Mouse (Mus musculus) A20 (cell line): ENCODE measurements at regions not wholly inside any gene's neighbourhood (a gene's known extent, or its start where the extent isn't known, plus 50 kb on each side); places are given as distances from the start of the nearest gene placed in this dataset.

Experiments used
- DNase-seq: peaks from one replicate; pipeline ENCODE4 v3.0.0-alpha.2; 2011; ENCODE audit warnings: low read depth, low spot score

DNA sequence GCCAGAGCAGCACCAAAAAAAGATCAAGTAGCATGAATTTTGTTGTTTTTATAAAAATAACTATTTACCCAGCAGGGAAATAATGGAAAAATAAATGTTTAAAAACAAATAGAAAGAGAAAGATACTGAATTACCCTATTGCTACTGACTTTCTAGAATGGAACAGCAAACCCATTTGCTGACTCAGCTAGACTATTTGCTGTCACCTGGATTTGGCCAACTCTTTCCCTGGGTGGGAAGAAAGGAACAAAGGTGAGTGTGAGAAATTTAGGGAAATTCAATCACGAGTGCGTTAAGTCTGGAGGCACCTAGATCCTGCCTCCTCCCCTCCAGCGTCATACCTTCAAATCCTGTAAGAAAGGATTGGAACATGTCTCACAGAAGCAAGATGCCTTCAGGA is 110.2 kb downstream of the Tmsb4x start:
- DNase-seq = no peak

DNA sequence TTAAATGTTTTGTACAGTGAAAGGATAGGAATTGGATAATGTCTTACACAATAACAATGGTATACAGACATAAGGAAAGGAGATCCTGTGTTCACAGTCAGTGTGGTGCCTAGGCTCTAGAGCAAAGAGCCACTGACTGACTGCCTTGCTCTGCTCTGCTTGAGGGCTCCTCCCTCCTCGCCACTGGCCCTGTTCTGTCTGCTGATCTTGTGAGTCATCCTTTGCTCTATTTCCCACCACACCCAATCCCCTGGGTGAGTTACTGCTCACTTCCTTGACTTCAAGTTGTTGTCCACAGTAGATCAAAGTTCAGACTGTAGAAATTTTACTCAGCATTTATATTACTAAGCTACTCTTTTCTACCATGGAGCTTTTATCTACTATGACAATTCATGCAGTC is 117.3 kb downstream of the Tmsb4x start:
- DNase-seq = peak; percentile 59

DNA sequence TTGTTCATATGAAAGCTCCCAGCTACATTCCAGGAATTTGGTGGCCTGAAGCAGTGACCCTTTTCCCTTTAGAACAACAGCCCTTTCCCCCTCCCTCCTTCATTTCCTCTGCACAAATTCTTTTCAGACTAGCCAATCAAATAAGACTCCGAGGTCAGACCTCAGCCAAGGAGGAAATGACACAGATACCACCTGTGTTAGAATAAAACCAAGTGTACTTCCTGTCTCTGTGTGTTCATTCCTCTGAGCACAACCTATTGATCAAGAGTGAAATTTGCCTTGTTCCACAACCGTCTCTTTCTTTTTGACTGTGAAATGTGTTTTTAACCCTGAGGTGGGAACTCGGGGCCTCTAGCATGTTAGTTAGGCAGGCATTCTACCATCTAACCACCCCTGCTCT is 120.2 kb downstream of the Tmsb4x start:
- DNase-seq = peak; percentile 55

DNA sequence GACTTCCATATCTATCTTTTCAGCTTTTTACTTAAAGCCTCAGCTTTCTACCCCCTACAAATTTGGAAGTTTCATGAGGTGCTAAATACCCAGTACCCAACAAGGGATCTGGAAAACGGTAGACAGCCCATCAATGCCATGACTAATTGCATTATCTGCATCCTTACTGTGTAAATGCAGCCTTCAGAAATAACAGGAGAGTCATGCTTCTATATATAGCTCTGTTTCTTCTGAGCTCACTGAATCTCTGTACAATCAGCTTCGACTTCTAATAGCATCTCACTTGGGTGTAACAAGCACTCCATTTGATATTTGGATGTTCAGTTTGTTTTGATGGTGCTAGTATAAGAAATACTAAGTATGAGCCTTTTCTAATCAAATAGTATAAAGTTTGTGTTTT is 120.7 kb downstream of the Tmsb4x start:
- no peak for DNase-seq

DNA sequence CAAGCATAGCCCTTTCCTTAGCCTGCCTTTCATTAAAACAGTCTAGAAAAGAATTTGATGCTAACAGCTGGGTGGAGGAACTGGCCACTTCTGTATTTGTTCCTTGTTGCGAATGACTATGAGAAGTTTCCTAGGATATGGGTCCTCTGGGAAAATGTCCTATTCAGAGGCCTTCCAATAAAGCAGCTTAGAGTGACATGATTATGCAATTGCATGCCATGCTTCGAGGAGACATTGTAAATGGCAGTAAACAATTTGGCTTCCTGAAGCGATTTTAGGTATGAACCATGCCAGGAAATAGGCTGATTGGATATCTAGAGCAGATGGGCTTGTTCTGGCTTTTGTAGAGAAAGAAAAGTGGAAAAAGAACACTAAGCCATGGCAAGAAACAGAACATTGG is 128.3 kb downstream of the Tmsb4x start:
- DNase-seq = no peak

DNA sequence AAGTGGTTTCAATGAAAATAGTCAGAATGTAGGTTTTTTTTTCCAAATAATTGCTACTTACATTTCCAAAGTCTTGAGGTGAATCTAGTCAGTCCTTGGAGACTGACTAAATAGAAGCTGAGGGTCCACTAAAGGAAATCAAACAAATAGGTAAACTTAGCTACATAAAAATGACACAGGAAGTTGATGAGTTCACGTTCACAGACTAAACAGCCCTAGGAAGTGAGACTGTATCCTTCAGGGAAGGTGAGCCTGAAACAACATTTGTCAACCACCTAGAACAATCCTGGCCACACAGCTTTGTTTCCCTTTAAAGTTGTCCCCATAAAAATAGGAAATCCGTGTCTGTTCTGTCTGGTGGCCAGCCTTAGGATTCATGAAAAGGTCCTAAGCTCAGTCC is 140.0 kb downstream of the Tmsb4x start:
- no peak for DNase-seq

DNA sequence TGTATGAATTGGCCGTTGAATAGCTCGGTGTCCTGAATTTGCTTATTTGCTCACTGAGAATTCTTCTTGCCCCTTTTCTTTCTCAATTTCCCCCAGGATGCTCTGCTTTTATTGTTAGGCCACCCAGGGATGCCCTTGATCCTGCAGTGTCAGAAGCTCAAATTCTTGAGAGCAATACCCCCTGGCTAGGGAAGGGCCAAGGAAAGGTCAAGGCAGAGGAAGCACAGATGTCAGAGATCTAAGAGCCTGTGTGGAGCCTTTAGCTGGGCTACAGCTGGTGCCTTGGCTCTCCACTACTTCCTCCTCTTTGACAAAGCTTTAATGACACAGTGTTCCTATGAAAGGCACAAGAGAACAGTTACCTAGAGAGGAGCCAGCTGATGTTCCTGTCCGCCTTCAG is 141.2 kb downstream of the Tmsb4x start:
- no peak for DNase-seq

DNA sequence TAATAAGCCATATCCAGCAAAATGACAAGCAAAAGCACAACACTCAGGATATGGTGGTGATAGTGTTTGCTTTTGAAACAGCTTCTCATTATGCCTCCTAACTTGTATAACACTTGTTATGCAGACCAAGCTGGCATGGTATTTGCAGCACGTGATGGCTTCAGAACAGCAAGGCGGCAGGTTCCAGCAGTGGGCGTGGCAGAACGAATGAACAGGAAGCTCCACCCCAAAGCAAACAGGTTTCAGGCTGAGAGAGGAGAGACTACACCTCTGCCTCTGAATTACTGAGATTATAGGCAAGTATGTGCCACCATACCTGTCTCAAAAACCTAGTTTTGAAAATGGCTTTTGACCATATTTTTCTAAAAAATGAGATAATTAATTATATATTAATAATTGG is 145.2 kb downstream of the Tmsb4x start:
- DNase-seq = no peak

DNA sequence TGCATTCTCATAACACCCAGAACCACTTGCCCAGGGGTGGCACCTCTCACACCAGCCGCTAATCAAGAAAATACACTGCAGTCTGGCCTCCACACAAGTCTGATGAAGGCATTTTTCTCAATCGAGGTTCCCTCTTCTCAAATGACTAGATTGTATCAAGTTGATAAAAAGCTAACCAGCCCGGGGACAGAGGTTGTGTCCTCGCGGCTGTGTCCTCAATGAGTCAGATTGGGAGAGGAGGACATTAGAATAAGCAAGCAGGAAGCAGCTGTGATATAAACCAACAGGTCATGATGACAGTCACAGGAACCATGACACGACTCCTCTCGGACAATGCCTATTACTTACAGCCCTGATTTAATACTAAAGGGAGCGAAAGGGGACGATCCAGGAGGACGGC is 156.7 kb downstream of the Tmsb4x start:
- DNase-seq = no peak

DNA sequence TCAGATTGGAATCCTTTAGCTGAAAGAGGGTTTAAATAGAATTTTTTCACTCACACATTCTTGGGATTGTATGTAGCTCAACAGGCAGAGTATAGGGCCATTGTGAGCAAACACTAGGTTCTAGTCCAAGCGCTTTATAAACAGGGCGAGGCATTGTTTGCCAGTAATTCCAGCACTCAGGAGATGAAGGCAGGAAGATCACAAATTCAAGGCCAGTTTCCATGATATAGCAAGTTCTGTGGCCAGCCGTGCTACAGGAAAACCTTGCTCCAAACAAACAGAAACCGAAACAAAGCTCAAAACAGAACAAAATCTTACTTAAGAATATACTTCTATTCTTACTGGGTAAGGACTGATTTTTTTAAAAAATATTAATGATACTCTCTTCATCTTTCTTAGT is 159.0 kb downstream of the Tmsb4x start:
- peak; percentile 28 for DNase-seq

DNA sequence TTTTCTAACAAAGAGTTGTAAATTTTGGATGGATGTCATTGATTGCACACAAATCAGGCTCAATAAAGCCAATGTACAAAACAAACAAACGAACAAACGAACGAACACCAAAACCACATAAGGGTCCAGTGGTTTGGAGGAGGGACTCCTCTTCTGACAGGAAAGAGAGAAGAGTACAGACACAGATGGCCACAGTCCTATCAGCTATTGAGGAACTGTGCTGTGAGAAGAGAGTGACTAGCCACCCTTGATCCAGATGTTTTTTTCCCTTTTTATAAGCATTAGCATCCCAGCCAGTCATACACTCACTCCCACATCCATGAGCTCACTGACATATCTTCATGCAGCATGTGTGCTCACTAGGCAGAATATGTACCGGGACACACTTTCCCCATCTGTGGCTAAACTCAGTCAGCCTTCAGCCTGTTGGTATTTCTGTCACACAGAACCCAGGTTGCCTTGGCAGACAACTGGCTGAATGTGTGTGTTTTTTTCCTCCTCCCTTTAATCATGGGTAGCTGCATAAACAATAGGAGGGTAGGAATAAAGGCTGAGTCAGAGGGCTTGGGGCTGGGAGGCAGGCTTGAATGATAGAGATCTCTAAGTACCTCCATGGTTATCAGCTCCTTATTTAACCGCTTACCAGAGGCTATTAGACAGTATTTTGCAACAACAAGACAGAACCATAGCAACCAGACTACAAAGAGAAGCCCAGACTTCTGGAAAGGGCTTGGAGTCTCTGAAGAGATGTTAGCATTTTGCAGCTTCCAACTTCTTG is 159.7 kb downstream of the Tmsb4x start:
- peak; percentile 49 for DNase-seq

DNA sequence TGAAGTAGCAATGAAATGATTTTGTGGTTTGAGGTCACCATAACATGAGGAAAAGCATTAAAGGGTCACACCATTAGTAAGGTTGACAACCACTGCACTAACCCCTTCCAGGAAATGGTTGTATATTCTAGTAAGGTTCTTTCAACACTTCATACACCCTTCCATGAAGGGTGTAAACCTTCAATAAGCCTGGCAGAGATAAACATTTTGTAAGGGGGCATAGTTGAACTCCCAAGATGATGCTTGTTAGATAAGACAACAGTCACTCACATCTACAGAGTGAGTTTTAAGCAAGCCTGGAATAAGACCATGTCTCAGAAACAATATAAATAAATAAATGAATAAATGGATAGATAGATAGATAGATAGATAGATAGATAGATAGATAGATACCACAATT is 171.1 kb downstream of the Tmsb4x start:
- DNase-seq = no peak

DNA sequence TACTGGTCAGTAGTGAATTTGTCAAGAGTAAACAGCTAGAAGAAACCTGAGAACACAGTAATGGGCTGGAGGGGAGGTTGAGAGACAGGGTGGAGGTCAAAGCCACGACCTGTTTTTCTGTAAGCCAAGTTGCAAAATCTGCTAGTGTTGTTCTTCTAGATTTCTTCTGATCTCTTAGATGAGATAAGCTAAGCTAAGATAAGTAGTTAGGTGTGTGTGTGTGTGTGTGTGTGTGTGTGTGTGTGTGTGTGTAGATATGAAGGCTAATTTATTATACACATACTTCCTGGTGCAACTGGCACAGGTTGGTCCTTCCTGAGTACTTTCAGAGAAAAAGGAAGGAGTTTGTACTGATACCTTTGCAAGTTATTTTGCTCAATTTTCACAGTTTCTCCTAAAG is 172.8 kb downstream of the Tmsb4x start:
- DNase-seq = no peak

DNA sequence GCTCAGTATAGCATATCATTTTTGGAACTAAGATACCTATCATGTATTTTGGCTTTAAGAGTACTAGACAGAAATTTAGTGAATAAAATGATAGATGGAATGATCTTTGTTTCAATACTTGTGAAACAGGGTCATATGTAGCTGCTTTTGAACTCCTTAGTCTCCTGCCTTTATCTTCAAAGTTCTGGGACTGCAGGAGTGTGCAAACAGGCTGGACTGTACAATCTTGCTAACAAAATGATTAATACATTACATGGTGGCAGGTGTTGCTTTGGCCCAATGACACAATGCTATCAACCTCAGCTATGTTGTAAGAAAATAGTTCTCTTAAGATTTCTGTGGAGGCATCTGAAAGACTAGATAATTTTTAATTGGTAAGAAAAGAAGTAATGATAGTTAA is 173.5 kb downstream of the Tmsb4x start:
- no peak for DNase-seq

DNA sequence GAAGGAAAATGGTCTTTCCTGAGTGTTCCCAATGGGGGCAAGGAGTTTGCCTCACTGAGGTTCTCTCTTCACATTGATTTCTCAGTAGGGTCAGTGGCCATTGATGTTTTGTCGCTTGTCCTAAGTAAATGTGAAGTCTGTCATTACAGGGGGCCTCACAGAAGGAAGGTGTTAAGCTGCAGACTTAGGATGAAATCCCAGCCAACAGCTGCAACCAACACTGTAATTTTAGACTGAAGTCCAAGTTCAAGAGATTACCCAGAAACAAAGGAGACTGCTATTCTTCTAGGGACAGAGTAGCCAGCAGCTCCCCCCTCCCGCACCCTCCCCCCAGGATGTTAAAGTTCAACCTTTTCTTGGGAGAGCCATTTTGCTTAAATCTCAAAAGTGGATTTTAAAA is 176.0 kb downstream of the Tmsb4x start:
- no peak for DNase-seq

DNA sequence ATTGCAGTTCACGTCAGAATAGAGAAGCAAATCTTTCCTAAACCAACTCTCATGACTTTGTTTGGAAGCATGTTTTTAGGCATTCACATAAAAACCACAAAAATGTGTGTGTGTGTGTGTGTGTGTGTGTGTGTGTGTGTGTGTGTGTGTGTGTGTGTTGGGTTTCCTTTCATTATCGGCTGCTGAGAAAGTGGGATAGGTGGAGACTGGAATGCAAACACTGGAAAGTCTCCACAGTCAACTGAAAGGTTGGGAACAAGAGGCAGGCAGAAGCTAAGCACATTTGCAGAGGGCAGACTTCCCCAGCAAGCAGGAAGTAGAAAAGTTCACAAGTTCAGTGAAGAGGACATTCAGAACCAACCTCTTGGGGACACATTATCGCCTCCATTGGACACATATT is 176.5 kb downstream of the Tmsb4x start:
- DNase-seq = no peak

DNA sequence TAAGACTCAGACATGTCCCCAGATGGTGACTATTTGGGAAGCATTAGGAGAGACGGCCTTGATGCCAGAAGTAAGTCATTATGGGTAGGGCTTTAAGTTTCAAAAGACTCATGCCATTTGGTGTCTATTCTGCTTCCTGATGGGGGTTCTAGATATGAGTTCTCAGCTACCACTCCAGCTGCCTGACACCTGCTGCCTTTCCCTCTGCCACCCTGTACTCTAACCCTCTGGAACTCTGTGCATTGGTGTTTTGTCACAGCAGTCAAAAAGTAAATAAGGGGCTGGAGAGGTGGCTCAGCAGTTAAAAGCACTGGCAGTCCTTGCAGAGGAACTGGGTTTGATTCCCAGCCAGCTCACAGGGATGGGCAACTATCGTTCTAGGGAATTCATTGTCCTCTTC is 177.6 kb downstream of the Tmsb4x start:
- DNase-seq = no peak

DNA sequence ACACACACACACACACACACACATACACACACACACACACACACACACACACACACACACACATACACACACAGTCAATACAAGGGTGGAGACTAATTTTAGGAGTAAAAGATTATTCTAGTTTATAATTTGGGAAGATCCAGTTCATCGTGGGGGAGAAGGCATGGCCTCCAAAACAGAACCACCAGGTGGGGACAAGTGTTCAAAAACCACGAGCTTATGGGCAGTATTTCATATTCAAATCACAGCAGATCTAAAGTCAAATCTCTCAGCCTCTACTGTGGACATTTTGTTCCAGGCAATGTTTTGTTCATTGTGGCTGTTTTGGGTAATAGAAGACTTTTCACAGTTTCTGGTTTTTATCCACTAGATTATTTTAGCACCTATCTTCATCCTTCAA is 193.5 kb downstream of the Tmsb4x start:
- DNase-seq = peak; percentile 17

DNA sequence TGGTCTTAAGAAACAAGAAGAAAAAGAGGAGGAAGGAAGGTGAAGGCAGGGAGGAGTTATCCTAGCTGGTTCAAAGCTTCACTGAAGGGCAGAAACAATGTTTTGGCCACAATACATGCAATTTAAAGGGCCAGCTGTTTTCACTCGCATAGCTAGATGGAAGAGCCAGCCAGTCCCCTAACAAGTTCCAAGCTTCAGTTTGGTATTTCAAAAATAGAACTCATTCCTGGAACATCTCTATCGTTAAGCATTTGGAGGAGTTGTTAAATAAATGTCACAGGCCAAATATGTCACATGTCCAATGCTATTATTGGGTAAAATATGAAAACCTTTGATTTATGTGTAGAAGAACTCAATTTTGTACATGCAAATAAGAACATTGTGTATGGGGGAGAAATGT is 194.8 kb downstream of the Tmsb4x start:
- DNase-seq = no peak

DNA sequence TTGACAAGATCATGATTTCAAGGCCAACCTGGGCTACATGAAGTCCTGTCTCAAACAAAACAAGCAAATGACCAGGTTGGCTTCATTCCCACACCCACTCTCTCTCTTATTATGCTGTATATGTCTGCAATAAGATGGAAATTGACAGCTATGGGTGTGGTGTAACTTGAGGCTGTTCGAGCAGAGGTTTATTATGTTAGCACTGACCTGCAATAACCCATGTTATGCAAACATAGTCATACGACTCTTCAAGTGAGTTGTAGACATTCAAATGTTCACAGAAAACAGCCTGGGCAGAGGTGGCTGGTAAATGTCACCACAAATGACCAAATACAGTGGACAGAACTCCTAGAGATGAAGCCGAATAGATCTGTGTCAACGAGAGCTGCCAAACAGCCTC is 196.2 kb downstream of the Tmsb4x start:
- no peak for DNase-seq

DNA sequence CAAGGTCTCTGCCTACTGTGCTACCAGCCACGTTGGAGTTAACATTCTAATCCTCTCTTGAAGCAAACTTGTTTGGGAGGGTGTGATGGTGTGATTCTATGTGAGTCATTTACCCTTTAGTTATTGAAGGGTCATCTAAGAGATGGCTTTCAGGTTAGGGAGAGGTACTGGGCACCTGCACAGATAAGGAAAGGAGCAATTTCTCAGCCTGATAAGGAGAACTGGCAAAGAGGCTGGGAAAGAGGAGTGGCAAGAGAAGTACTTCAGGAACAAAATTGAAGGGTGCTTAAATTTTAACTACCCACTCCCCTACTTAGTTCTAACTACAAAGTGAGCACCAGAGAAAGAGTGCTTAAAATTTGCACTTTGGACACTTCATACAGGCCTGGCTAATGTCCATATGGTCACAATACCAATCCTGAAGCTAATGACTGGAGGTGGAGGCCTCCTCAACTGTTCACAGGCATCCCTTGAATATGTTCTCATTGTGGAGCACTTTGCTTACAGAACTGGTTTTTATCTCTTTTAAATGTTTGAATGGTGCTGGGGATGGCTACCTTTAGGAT is 197.1 kb downstream of the Tmsb4x start:
- no peak for DNase-seq

DNA sequence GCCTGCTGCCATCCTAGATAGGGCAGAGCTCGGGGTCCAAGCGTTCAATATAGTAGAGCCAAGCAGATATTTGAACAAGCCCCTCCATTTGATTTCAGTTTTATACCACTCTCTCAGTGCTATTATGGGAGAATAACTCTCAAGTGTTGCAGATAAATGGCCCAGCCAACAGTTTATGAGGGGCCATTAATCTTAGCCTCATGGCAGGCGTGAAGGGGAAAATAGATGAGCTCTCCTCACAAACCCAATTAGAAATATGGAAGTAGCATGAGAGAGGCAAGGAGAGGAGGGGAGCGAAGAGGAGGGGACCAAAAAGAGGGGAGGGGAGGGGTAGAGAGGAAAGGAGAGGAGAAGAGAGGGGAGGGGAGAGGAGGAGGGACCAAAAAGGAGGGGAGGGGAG is 213.3 kb downstream of the Tmsb4x start:
- DNase-seq = no peak

DNA sequence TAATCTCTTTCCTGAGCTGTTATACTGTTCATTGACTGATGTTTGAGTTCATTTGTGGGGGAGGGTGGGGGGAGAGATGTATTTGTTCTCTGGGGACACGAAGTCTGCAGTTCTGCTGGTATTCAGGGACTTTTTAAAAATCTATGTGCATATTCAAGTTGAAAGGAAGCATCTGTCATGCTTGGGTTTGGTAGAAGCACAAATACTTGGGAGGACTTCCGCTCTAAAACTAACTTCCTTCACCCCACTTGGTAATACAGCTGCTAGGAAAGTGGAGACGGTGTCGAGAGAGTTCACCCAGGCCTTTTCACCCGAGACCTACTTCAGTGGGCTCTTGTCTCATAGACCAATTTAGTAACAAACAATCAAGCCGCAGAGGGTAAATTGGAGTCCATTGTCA is 228.1 kb downstream of the Tmsb4x start:
- DNase-seq = no peak

DNA sequence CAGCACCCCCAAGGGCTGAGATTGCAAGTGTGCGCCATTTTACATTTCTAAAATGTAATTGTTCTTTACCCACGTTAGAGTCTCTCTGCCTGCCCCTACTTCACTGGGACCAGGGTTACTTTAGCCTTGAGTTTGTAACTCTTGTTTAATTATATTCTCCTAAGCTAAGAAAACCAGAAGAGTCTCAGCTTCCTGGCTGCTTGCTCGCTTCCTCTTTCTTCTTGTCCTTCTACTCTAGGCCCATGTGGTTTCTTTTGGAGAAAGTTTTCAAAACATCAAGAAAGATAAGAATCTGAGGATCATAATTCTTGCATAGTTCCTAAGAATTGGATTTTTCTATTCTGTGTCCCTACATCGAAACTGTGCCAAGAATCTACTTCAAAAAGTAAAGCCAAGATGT is 228.6 kb downstream of the Tmsb4x start:
- DNase-seq = peak; percentile 37
